Mouse (Mus musculus) intestine, embryonic 15.5 days (tissue): ENCODE results near the gene Olfr1226. TPM values are rescaled to one million over a fixed set of nuclear protein-coding genes. Genes with fewer than 3 reads are reported as not detected.
"Not testable (repeated sequence)": the region's sequence is repeated elsewhere in the genome, so short reads cannot be mapped to it uniquely, and the experiment has no call there.

Experiments
- ATAC-seq: fragments of 200-750 bp; cut with Nextera tagmentation; 2 replicates; pipeline ENCODE4 v1.8.0; 2017; ENCODE audit warnings: moderate TSS enrichment, moderate library complexity
- H3K27ac ChIP-seq: fragments of 300-500 bp; sonication (generic); 2 replicates; pipeline ENCODE4 v1.5.1; 2015; ENCODE audit warnings: mild to moderate bottlenecking, inconsistent platforms
- H3K27me3 ChIP-seq: fragments of 300-500 bp; sonication (generic); replicated peaks from 2 replicates; pipeline ENCODE4 v1.6.1; 2015; ENCODE audit warnings: inconsistent platforms
- H3K36me3 ChIP-seq: fragments of 300-500 bp; sonication (generic); 2 replicates; pipeline ENCODE4 v1.6.1; 2015; ENCODE audit warnings: inconsistent platforms
- H3K4me1 ChIP-seq: fragments of 300-500 bp; sonication (generic); replicated peaks from 2 replicates; pipeline ENCODE4 v1.6.1; 2015; ENCODE audit warnings: inconsistent platforms
- H3K4me2 ChIP-seq: fragments of 300-500 bp; sonication (generic); replicated peaks from 2 replicates; pipeline ENCODE4 v1.6.1; 2015; ENCODE audit warnings: mild to moderate bottlenecking, inconsistent platforms
- H3K4me3 ChIP-seq: fragments of 300-500 bp; sonication (generic); replicated peaks from 2 replicates; pipeline ENCODE4 v1.5.1; 2015; ENCODE audit warnings: inconsistent platforms
- H3K9ac ChIP-seq: fragments of 300-500 bp; sonication (generic); 2 replicates; pipeline ENCODE4 v1.6.1; 2015; ENCODE audit warnings: inconsistent platforms
- H3K9me3 ChIP-seq: fragments of 300-500 bp; sonication (generic); 2 replicates; pipeline ENCODE4 v1.6.1; 2016; ENCODE audit warnings: inconsistent platforms
- WGBS: fragments of 180-500 bp; shearing (Covaris S2); methylation state at CpG from one replicate; pipeline ENCODE4 v1.1.7; 2015; 5-methylcytosine and 5-hydroxymethylcytosine counted together
- polyA plus RNA-seq: library from polyadenylated mRNA; unstranded; fragments of >200 nt; fragmentation: Nextera tagmentation; extraction: Ambion mirVana; gene quantifications from 2 replicates; pipeline ENCODE4 v1.2.1, GENCODE M21; 2015

The Olfr1226 gene
- not detected in 2 replicates for polyA plus RNA-seq

- Histone ChIP-seq H3K36me3 (no peaks in the 10 kb centered on the region), H3K4me1 (no peaks in the 10 kb centered on the region), H3K4me2 (no peak within 1 kb of the TSS), H3K4me3 (no peak within 1 kb of the TSS), H3K9ac (no peak within 1 kb of the TSS), H3K9me3 (no peaks in the 10 kb centered on the region), H3K27ac (no peak within 1 kb of the TSS), H3K27me3 (no peaks in the 10 kb centered on the region)
- 72% methylated on average over 2 of the region's 2 CpGs for WGBS
- no peak for ATAC-seq
These were observed at the start of gene Olfr1226 for GRCm38 (mm10) chr2:89199948-89200347. TSS of gene Olfr1226 (minus strand) at chr2:89200048.

- ATAC-seq = no peak
- Histone ChIP-seq H3K27me3 (no peaks in the 10 kb centered on the region), H3K36me3 (no peaks in the 10 kb centered on the region), H3K9ac (no peak overlapping the region), H3K4me3 (no peak overlapping the region), H3K4me1 (no peaks in the 10 kb centered on the region), H3K27ac (no peak overlapping the region), H3K4me2 (no peak overlapping the region), H3K9me3 (no peaks in the 10 kb centered on the region)
- WGBS = 84% methylated on average over 3 of the region's 3 CpGs
These were observed 3.4 kb downstream of the Olfr1226 start for GRCm38 (mm10) chr2:89196325-89196982.

- H3K36me3 ChIP-seq = no peaks in the 10 kb centered on the region
- H3K4me2 ChIP-seq = no peak within 1 kb of the TSS
- H3K9me3 ChIP-seq = no peaks in the 10 kb centered on the region
- 91% methylated on average over 1 of the region's 1 CpGs for WGBS
- no peak within 1 kb of the TSS for H3K9ac ChIP-seq
- H3K27me3 ChIP-seq = no peaks in the 10 kb centered on the region
- H3K4me1 ChIP-seq = no peaks in the 10 kb centered on the region
- no peak for ATAC-seq
- H3K27ac ChIP-seq = no peak within 1 kb of the TSS
- no peak within 1 kb of the TSS for H3K4me3 ChIP-seq
These were observed 25.3 kb downstream of the Olfr1226 start, which contains the start of gene Olfr1225 for GRCm38 (mm10) chr2:89174569-89174968. TSS of gene Olfr1225 (minus strand) at chr2:89174669.

GRCm38 (mm10) chr2:89164711-89165110 lies 35.1 kb downstream of the Olfr1226 start:
- 88% methylated on average over 4 of the region's 4 CpGs for WGBS
- not testable (repeated sequence) for H3K27me3 ChIP-seq

GRCm38 (mm10) chr2:89163991-89164390 lies 35.9 kb downstream of the Olfr1226 start, which contains the start of gene Olfr1224-ps1:
TSS of gene Olfr1224-ps1 (minus strand) at chr2:89164091.
- not testable (repeated sequence) for ATAC-seq, H3K4me3 ChIP-seq, H3K4me2 ChIP-seq, H3K9ac ChIP-seq, H3K4me1 ChIP-seq, H3K27me3 ChIP-seq, H3K27ac ChIP-seq, H3K9me3 ChIP-seq, H3K36me3 ChIP-seq
- 94% methylated on average over 8 of the region's 8 CpGs for WGBS

More at GRCm38 (mm10) chr2:89164711-89165110, 35.1 kb downstream of the Olfr1226 start:
- H3K27ac ChIP-seq, H3K9ac ChIP-seq, H3K4me1 ChIP-seq, H3K4me2 ChIP-seq, H3K9me3 ChIP-seq, H3K4me3 ChIP-seq, ATAC-seq, H3K36me3 ChIP-seq: not testable (repeated sequence)

- no peak within 1 kb of the TSS for H3K9ac ChIP-seq
- H3K4me1 ChIP-seq = no peaks in the 10 kb centered on the region
- H3K4me2 ChIP-seq = no peak within 1 kb of the TSS
- no peaks in the 10 kb centered on the region for H3K9me3 ChIP-seq
- H3K4me3 ChIP-seq = no peak within 1 kb of the TSS
- WGBS = 72% methylated on average over 1 of the region's 1 CpGs
- no peaks in the 10 kb centered on the region for H3K36me3 ChIP-seq
- H3K27me3 ChIP-seq = no peaks in the 10 kb centered on the region
- no peak for ATAC-seq
- H3K27ac ChIP-seq = no peak within 1 kb of the TSS
These were observed 48.4 kb downstream of the Olfr1226 start, which contains the start of gene Olfr1223 for GRCm38 (mm10) chr2:89151460-89151859. TSS of gene Olfr1223 (minus strand) at chr2:89151560.

Other genes with a start within 250 kb of the Olfr1226 start
- gene Olfr1212, start 246.1 kb downstream of the Olfr1226 start, polyA plus RNA-seq = not detected in 2 replicates
- gene Gm13762, start 219.8 kb downstream of the Olfr1226 start, polyA plus RNA-seq = not detected in 2 replicates
- gene Olfr1214, start 207.4 kb downstream of the Olfr1226 start, polyA plus RNA-seq = not detected in 2 replicates
- not detected in 2 replicates for gene Olfr1215, start 193.1 kb downstream of the Olfr1226 start, polyA plus RNA-seq
- not detected in 2 replicates for gene Olfr1216, start 181.7 kb downstream of the Olfr1226 start, polyA plus RNA-seq
- gene Olfr1217, start 168.0 kb downstream of the Olfr1226 start, polyA plus RNA-seq = not detected in 2 replicates
- not detected in 2 replicates for gene Olfr1218, start 138.9 kb downstream of the Olfr1226 start, polyA plus RNA-seq
- not detected in 2 replicates for gene Olfr1219, start 116.5 kb downstream of the Olfr1226 start, polyA plus RNA-seq
- gene Olfr1220, start 93.2 kb downstream of the Olfr1226 start, polyA plus RNA-seq = not detected in 2 replicates
- not detected in 2 replicates for gene Olfr1221, start 82.8 kb downstream of the Olfr1226 start, polyA plus RNA-seq
- not detected in 2 replicates for gene Olfr1222, start 67.0 kb downstream of the Olfr1226 start, polyA plus RNA-seq
- gene Olfr1223, start 48.5 kb downstream of the Olfr1226 start, polyA plus RNA-seq = not detected in 2 replicates
- gene Olfr1224-ps1, start 36.0 kb downstream of the Olfr1226 start, polyA plus RNA-seq = not detected in 2 replicates
- gene Olfr1225, start 25.4 kb downstream of the Olfr1226 start, polyA plus RNA-seq = not detected in 2 replicates
- gene Olfr1228, start 54.0 kb upstream of the Olfr1226 start, polyA plus RNA-seq = not detected in 2 replicates
- gene Olfr1229, start 88.0 kb upstream of the Olfr1226 start, polyA plus RNA-seq = not detected in 2 replicates
- gene Olfr1230, start 97.2 kb upstream of the Olfr1226 start, polyA plus RNA-seq = not detected in 2 replicates
- gene Olfr1231, start 107.0 kb upstream of the Olfr1226 start, polyA plus RNA-seq = not detected in 2 replicates
- not detected in 2 replicates for gene Olfr1232, start 129.6 kb upstream of the Olfr1226 start, polyA plus RNA-seq
- not detected in 2 replicates for gene Olfr1233, start 142.3 kb upstream of the Olfr1226 start, polyA plus RNA-seq
- gene Olfr1234, start 164.8 kb upstream of the Olfr1226 start, polyA plus RNA-seq = not detected in 2 replicates
- gene Olfr1238, start 209.6 kb upstream of the Olfr1226 start, polyA plus RNA-seq = not detected in 2 replicates
- gene Olfr1239, start 220.4 kb upstream of the Olfr1226 start, polyA plus RNA-seq = not detected in 2 replicates
- gene Olfr1240, start 243.0 kb upstream of the Olfr1226 start, polyA plus RNA-seq = not detected in 2 replicates